Comparison of ENCODE assay signal across 10 mouse cellular contexts in the genomic region with DNA sequence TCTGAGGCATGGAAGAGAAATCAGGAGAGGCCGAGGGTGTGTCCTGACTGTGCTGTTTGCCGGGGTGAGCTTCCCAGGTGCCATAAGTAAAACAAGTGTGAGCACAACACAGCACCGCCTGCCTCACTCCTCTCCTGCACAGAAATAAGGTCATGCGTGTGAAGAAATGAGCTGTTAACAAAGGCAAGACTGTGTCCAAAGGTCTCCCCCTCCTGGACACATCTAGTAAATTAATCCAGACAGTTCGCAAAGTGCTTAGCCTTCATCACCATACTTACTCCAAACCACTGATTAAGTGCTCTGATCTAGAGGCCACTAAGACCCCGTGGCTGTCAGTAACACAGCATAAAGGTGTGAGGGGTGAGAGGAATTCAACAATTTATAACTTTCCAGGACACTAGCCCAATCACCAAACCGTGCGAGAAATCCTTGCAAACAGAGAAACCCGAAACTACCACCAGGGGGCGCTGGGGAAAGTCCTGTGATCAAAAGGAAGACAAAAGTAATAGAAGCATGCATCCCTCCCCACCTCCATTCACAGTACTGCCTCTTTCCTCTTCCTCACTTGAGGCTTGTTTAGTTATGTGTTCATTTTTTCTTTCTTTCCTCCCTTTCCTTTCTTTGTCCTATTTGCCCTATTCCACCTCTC. TPM values are rescaled to one million over a fixed set of nuclear protein-coding genes. Genes with fewer than 3 reads are reported as not detected.
DNase-seq lines count a peak whose midpoint lies in the region; ATAC-seq and TF ChIP-seq lines count a peak whose summit lies in the region.
"Had no signal": no experiment of that assay in that cellular context is flagged by ENCODE, and none has a peak within 500 bp of the region (broad histone marks: within the 10 kb centered on the region; RNA-seq: fewer than 3 reads in every experiment).

No protein-coding gene starts in this region.

- H3K36me3 ChIP-seq in forebrain, postnatal 0 days (ENCODE audit: insufficient read depth): no peaks in the 10 kb centered on the region
- no peaks in the 10 kb centered on the region for H3K36me3 ChIP-seq in forebrain, embryonic 14.5 days (ENCODE audit: control insufficient read depth, insufficient read depth, low read length)
- H3K36me3 ChIP-seq in lung, embryonic 14.5 days (ENCODE audit: insufficient read depth): no peaks in the 10 kb centered on the region
- H3K36me3 ChIP-seq: embryonic facial prominence, embryonic 12.5 days had no signal

- no peaks in the 10 kb centered on the region for H3K9me3 ChIP-seq in forebrain, postnatal 0 days (ENCODE audit: low read length)
- no peaks in the 10 kb centered on the region for H3K9me3 ChIP-seq in forebrain, embryonic 14.5 days (replicated peaks; ENCODE audit: control insufficient read depth, low read length)
- H3K9me3 ChIP-seq in lung, embryonic 14.5 days (ENCODE audit: low read depth, low read length): no peaks in the 10 kb centered on the region
- H3K9me3 ChIP-seq: embryonic facial prominence, embryonic 12.5 days had no signal

- no peak overlapping the region for H3K4me3 ChIP-seq in forebrain, postnatal 0 days (ENCODE audit: low read depth, low read length)
- H3K4me3 ChIP-seq in forebrain, embryonic 14.5 days (ENCODE audit: low read depth, low read length): no peak overlapping the region
- no peak overlapping the region for H3K4me3 ChIP-seq in lung, embryonic 14.5 days (ENCODE audit: low read depth, low read length)
- H3K4me3 ChIP-seq: embryonic facial prominence, embryonic 12.5 days had no signal

- no peak overlapping the region for H3K27ac ChIP-seq in forebrain, postnatal 0 days (ENCODE audit: low read depth, low read length)
- no peak overlapping the region for H3K27ac ChIP-seq in forebrain, embryonic 14.5 days (ENCODE audit: low read depth, low read length)
- H3K27ac ChIP-seq in lung, embryonic 14.5 days (ENCODE audit: low read depth): no peak overlapping the region
- H3K27ac ChIP-seq: embryonic facial prominence, embryonic 12.5 days had no signal

- H3K4me2 ChIP-seq in forebrain, postnatal 0 days (ENCODE audit: low read depth): no peak overlapping the region
- H3K4me2 ChIP-seq in forebrain, embryonic 14.5 days (ENCODE audit: low read length): no peak overlapping the region
- H3K4me2 ChIP-seq in lung, embryonic 14.5 days: no peak overlapping the region
- H3K4me2 ChIP-seq: embryonic facial prominence, embryonic 12.5 days had no signal

- ATAC-seq in forebrain, postnatal 0 days: no peak
- ATAC-seq in forebrain, embryonic 14.5 days: no peak
- ATAC-seq in lung, embryonic 14.5 days (ENCODE audit: insufficient read depth): no peak

- no peak overlapping the region for H3K9ac ChIP-seq in forebrain, postnatal 0 days
- no peak overlapping the region for H3K9ac ChIP-seq in forebrain, embryonic 14.5 days (ENCODE audit: low read length)
- H3K9ac ChIP-seq in lung, embryonic 14.5 days: no peak overlapping the region
- H3K9ac ChIP-seq: embryonic facial prominence, embryonic 12.5 days had no signal

- 57% methylated on average over 10 of the region's 10 CpGs for WGBS in forebrain, postnatal 0 days
- 54% methylated on average over 10 of the region's 10 CpGs for WGBS in forebrain, embryonic 14.5 days
- 52% methylated on average over 10 of the region's 10 CpGs for WGBS in lung, embryonic 14.5 days

- H3K27me3 ChIP-seq in forebrain, postnatal 0 days (ENCODE audit: insufficient read depth, low read length): no peaks in the 10 kb centered on the region
- H3K27me3 ChIP-seq in forebrain, embryonic 14.5 days (replicated peaks; ENCODE audit: control insufficient read depth, insufficient read depth, low read length): no peaks in the 10 kb centered on the region
- no peaks in the 10 kb centered on the region for H3K27me3 ChIP-seq in lung, embryonic 14.5 days (ENCODE audit: insufficient read depth, low read length)
- H3K27me3 ChIP-seq: embryonic facial prominence, embryonic 12.5 days had no signal

- peak; percentile 46 for TF ChIP-seq CTCF in forebrain, postnatal 0 days (IDR thresholded peaks at IDR 0.05; ENCODE audit: low read depth)
- TF ChIP-seq CTCF in lung, embryonic 14.5 days (IDR thresholded peaks at IDR 0.05; ENCODE audit: low read depth): peak; percentile 50

- H3K4me1 ChIP-seq in forebrain, postnatal 0 days (ENCODE audit: insufficient read depth): no peaks in the 10 kb centered on the region
- H3K4me1 ChIP-seq in forebrain, embryonic 14.5 days (ENCODE audit: control insufficient read depth, insufficient read depth, low read length): no peaks in the 10 kb centered on the region
- H3K4me1 ChIP-seq in lung, embryonic 14.5 days (ENCODE audit: insufficient read depth): no peaks in the 10 kb centered on the region
- H3K4me1 ChIP-seq: embryonic facial prominence, embryonic 12.5 days had no signal

- DNase-seq in forebrain, postnatal 0 days: no peak
- DNase-seq in forebrain, embryonic 14.5 days (ENCODE audit: low spot score): no peak
- DNase-seq in lung, embryonic 14.5 days: peak; percentile 34
- no peak for DNase-seq in lung, postnatal 25 days (ENCODE audit: low spot score)
- DNase-seq in ZHBTc4 (ENCODE audit: low read depth, low spot score): peak; percentile 72
- peak; percentile 2 for DNase-seq in lung, postnatal 36 days
- DNase-seq in urinary bladder, adult 2 months (ENCODE audit: low spot score): no peak
- no peak for DNase-seq in natural killer cell, adult 2 months (ENCODE audit: low spot score in 2 of 2)

RNA-seq across cellular contexts. Expression of a gene that starts 15.7 kb away (rescaled TPM):
- total RNA-seq in forebrain, postnatal 0 days (2014; rRNA removed): not detected in 2 replicates
- not detected in 2 replicates for polyA plus RNA-seq in forebrain, postnatal 0 days (2015; fragmentation: Nextera tagmentation; extraction: Ambion mirVana)
- not detected in 2 replicates for polyA plus RNA-seq in forebrain, embryonic 14.5 days (2014; fragmentation: Nextera tagmentation; extraction: Ambion mirVana)
- not detected in 2 replicates for polyA plus RNA-seq in lung, embryonic 14.5 days (2014; fragmentation: Nextera tagmentation; extraction: Ambion mirVana)
- polyA plus RNA-seq in urinary bladder, adult 2 months (2012; rRNA removed): not detected in 2 replicates
- polyA plus RNA-seq: embryonic facial prominence, embryonic 12.5 days; heart, embryonic 16.5 days had no signal

RNA-seq across cellular contexts. Expression of a gene that starts 34.1 kb away (rescaled TPM):
- not detected in 2 replicates for total RNA-seq in forebrain, postnatal 0 days (2014; rRNA removed)
- polyA plus RNA-seq in forebrain, postnatal 0 days (2015; fragmentation: Nextera tagmentation; extraction: Ambion mirVana): not detected in 2 replicates
- not detected in 2 replicates for polyA plus RNA-seq in forebrain, embryonic 14.5 days (2014; fragmentation: Nextera tagmentation; extraction: Ambion mirVana)
- not detected in 2 replicates for polyA plus RNA-seq in lung, embryonic 14.5 days (2014; fragmentation: Nextera tagmentation; extraction: Ambion mirVana)
- not detected in 2 replicates for polyA plus RNA-seq in urinary bladder, adult 2 months (2012; rRNA removed)
- polyA plus RNA-seq: embryonic facial prominence, embryonic 12.5 days; heart, embryonic 16.5 days had no signal

RNA-seq across cellular contexts. Expression of a gene that starts 37.5 kb away (rescaled TPM):
- 0.38 and 0.57 TPM in 2 replicates for total RNA-seq in forebrain, postnatal 0 days (2014; rRNA removed)
- polyA plus RNA-seq in forebrain, postnatal 0 days (2015; fragmentation: Nextera tagmentation; extraction: Ambion mirVana): 0.34 and 0.62 TPM in 2 replicates
- 0.25 TPM in 1 of 2 replicates, not detected in the other for polyA plus RNA-seq in forebrain, embryonic 14.5 days (2014; fragmentation: Nextera tagmentation; extraction: Ambion mirVana)
- polyA plus RNA-seq in lung, embryonic 14.5 days (2014; fragmentation: Nextera tagmentation; extraction: Ambion mirVana): not detected in 2 replicates
- polyA plus RNA-seq in urinary bladder, adult 2 months (2012; rRNA removed): not detected in 2 replicates
- polyA plus RNA-seq: embryonic facial prominence, embryonic 12.5 days had no signal

Comparison
In these comparisons a context has a peak if more than half of its experiments do, and no peak if none do; other contexts are left out.
1. DNase-seq: peak in lung, embryonic 14.5 days (single experiment), ZHBTc4 (single experiment) and lung, postnatal 36 days (single experiment); none in forebrain, postnatal 0 days (single experiment), forebrain, embryonic 14.5 days (single experiment), lung, postnatal 25 days (single experiment), urinary bladder, adult 2 months (single experiment) and natural killer cell, adult 2 months (0 of 2).